Mouse (Mus musculus): ENCODE results near the gene Apol9a. TPM values are rescaled to one million over a fixed set of nuclear protein-coding genes. Genes with fewer than 3 reads are reported as not detected.

The Apol9a gene
- total RNA-seq, 2 experiments from 2014 or later: 0.23 to 0.45 TPM

Other genes with a start within 250 kb of the Apol9a start
- 100 to 1,000 TPM; 102 to 104 TPM for gene Rbfox2, start 104.1 kb downstream of the Apol9a start, total RNA-seq (2021)
- gene Apol7a, start 12.0 kb downstream of the Apol9a start, total RNA-seq (2021): 1 to 10 TPM in 1 of 2 experiments, not detected in 1; 2.5 TPM
- gene Apol7b, start 36.4 kb upstream of the Apol9a start, total RNA-seq (2021): not detected
- gene Apol10a, start 65.9 kb upstream of the Apol9a start, total RNA-seq (2021): not detected
- not detected for gene Apol11a, start 97.1 kb upstream of the Apol9a start, total RNA-seq (2021)
- not detected for gene Apol7c, start 122.2 kb upstream of the Apol9a start, total RNA-seq (2021)
- gene 1700025B11Rik, start 150.8 kb upstream of the Apol9a start, total RNA-seq (2021): not detected
- gene Apol10b, start 185.0 kb upstream of the Apol9a start, total RNA-seq (2021): under 1 TPM in 1 of 2 experiments, not detected in 1; 0.14 TPM
- gene Gm36245, start 188.1 kb upstream of the Apol9a start, total RNA-seq (2021): not detected
- gene Apol11b, start 232.2 kb upstream of the Apol9a start, total RNA-seq (2021): under 1 TPM; 0.59 to 0.90 TPM

Measured in adrenal gland, postnatal 4 days (tissue).